Mouse (Mus musculus): ENCODE results near the gene Olfr1246. TPM values are rescaled to one million over a fixed set of nuclear protein-coding genes. Genes with fewer than 3 reads are reported as not detected.

Olfr1246 gene
- polyA plus RNA-seq, 1 experiment = not detected

DNA sequence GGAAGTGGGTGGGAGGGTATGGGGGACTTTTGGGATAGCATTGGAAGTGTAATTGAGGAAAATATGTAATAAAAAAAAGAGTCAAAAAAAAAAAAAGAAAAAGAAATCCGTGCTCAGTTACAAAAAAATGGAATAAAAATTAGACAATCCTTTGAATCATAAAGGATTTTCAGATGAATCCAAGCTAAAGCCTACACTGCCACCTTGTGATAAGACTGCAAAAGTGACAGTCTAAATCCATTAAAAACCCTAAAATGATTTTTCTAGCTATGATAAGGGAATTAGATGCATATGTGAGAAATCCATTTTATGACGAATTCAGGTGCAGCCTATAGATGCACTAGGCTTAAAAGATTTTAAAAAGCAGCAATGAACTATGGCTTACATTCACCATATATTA lies 48.4 kb downstream of the Olfr1246 start:
- no peak overlapping the region for H3K9ac ChIP-seq (ENCODE audit: low read depth, poor library complexity, severe bottlenecking)
- H3K27me3 ChIP-seq (ENCODE audit: control insufficient read depth, insufficient read depth, low read length, poor library complexity, severe bottlenecking) = no peaks in the 10 kb centered on the region
- no peak overlapping the region for H3K27ac ChIP-seq (ENCODE audit: insufficient read depth, low read length)
- TF ChIP-seq CTCF (IDR thresholded peaks at IDR 0.05; ENCODE audit: low read depth, low read length) (no peak), EP300 (IDR thresholded peaks at IDR 0.05; ENCODE audit: insufficient read depth, low read depth, low read length) (no peak), POLR2A (IDR thresholded peaks at IDR 0.05; ENCODE audit: insufficient read depth, low read length) (no peak)
- H3K9me3 ChIP-seq (replicated peaks; ENCODE audit: control insufficient read depth, insufficient read depth, low read length, poor library complexity, severe bottlenecking) = no peaks in the 10 kb centered on the region
- no peaks in the 10 kb centered on the region for H3K4me1 ChIP-seq (ENCODE audit: control insufficient read depth, insufficient read depth, low read length)
- H3K36me3 ChIP-seq (ENCODE audit: control insufficient read depth, insufficient read depth, low read length, poor library complexity, severe bottlenecking) = no peaks in the 10 kb centered on the region
- no peak overlapping the region for H3K4me3 ChIP-seq (ENCODE audit: low read depth, low read length)

DNA sequence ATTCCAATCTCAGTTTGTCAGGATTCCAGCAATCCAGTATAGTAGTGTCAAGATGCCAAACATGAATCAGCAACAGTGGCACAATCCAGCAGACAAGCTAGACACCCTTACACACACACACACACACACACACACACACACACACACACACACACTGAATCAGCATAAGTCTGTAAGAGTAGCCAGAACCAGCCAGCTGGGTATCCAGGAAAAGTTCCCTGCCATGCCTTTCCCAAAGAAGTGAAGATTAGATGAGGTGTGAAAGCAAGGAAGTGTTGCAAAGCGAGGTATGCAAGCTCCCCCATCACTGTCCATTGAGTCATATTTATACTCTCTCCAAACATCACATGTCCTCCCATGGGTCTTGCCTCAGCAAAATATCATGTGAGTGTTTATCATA lies 53.0 kb downstream of the Olfr1246 start:
- Histone ChIP-seq H3K9ac (ENCODE audit: low read depth, poor library complexity, severe bottlenecking) (no peak overlapping the region), H3K27ac (ENCODE audit: insufficient read depth, low read length) (no peak overlapping the region), H3K9me3 (replicated peaks; ENCODE audit: control insufficient read depth, insufficient read depth, low read length, poor library complexity, severe bottlenecking) (no peaks in the 10 kb centered on the region), H3K27me3 (ENCODE audit: control insufficient read depth, insufficient read depth, low read length, poor library complexity, severe bottlenecking) (no peaks in the 10 kb centered on the region), H3K36me3 (ENCODE audit: control insufficient read depth, insufficient read depth, low read length, poor library complexity, severe bottlenecking) (no peaks in the 10 kb centered on the region), H3K4me3 (ENCODE audit: low read depth, low read length) (no peak overlapping the region), H3K4me1 (ENCODE audit: control insufficient read depth, insufficient read depth, low read length) (no peaks in the 10 kb centered on the region)
- TF ChIP-seq POLR2A (IDR thresholded peaks at IDR 0.05; ENCODE audit: insufficient read depth, low read length) (no peak), EP300 (IDR thresholded peaks at IDR 0.05; ENCODE audit: insufficient read depth, low read depth, low read length) (no peak), CTCF (IDR thresholded peaks at IDR 0.05; ENCODE audit: low read depth, low read length) (no peak)

Other genes starting within 250 kb of the Olfr1246 start
- gene Olfr1234, start 228.3 kb downstream of the Olfr1246 start, polyA plus RNA-seq (2011; ENCODE audit: insufficient read depth, insufficient read length, low read depth, missing spikeins) = not detected in 2 replicates
- not detected in 2 replicates for gene Olfr1238, start 183.5 kb downstream of the Olfr1246 start, polyA plus RNA-seq (2011; ENCODE audit: insufficient read depth, insufficient read length, low read depth, missing spikeins)
- not detected in 2 replicates for gene Olfr1239, start 172.8 kb downstream of the Olfr1246 start, polyA plus RNA-seq (2011; ENCODE audit: insufficient read depth, insufficient read length, low read depth, missing spikeins)
- not detected in 2 replicates for gene Olfr1240, start 150.2 kb downstream of the Olfr1246 start, polyA plus RNA-seq (2011; ENCODE audit: insufficient read depth, insufficient read length, low read depth, missing spikeins)
- gene Olfr1241, start 106.0 kb downstream of the Olfr1246 start, polyA plus RNA-seq (2011; ENCODE audit: insufficient read depth, insufficient read length, low read depth, missing spikeins) = not detected in 2 replicates
- not detected in 2 replicates for gene Olfr1242, start 94.8 kb downstream of the Olfr1246 start, polyA plus RNA-seq (2011; ENCODE audit: insufficient read depth, insufficient read length, low read depth, missing spikeins)
- gene Olfr1243, start 61.7 kb downstream of the Olfr1246 start, polyA plus RNA-seq (2011; ENCODE audit: insufficient read depth, insufficient read length, low read depth, missing spikeins) = not detected in 2 replicates
- not detected in 2 replicates for gene Olfr1245, start 14.7 kb downstream of the Olfr1246 start, polyA plus RNA-seq (2011; ENCODE audit: insufficient read depth, insufficient read length, low read depth, missing spikeins)
- not detected in 2 replicates for gene Olfr1247, start 21.0 kb upstream of the Olfr1246 start, polyA plus RNA-seq (2011; ENCODE audit: insufficient read depth, insufficient read length, low read depth, missing spikeins)
- not detected in 2 replicates for gene Olfr1248, start 25.1 kb upstream of the Olfr1246 start, polyA plus RNA-seq (2011; ENCODE audit: insufficient read depth, insufficient read length, low read depth, missing spikeins)
- not detected in 2 replicates for gene Olfr1249, start 41.8 kb upstream of the Olfr1246 start, polyA plus RNA-seq (2011; ENCODE audit: insufficient read depth, insufficient read length, low read depth, missing spikeins)
- not detected in 2 replicates for gene Olfr1250, start 68.3 kb upstream of the Olfr1246 start, polyA plus RNA-seq (2011; ENCODE audit: insufficient read depth, insufficient read length, low read depth, missing spikeins)
- not detected in 2 replicates for gene Olfr1251, start 78.8 kb upstream of the Olfr1246 start, polyA plus RNA-seq (2011; ENCODE audit: insufficient read depth, insufficient read length, low read depth, missing spikeins)
- not detected in 2 replicates for gene Olfr1252, start 131.9 kb upstream of the Olfr1246 start, polyA plus RNA-seq (2011; ENCODE audit: insufficient read depth, insufficient read length, low read depth, missing spikeins)
- not detected in 2 replicates for gene Olfr1253, start 163.9 kb upstream of the Olfr1246 start, polyA plus RNA-seq (2011; ENCODE audit: insufficient read depth, insufficient read length, low read depth, missing spikeins)
- gene Olfr1254, start 200.5 kb upstream of the Olfr1246 start, polyA plus RNA-seq (2011; ENCODE audit: insufficient read depth, insufficient read length, low read depth, missing spikeins) = not detected in 2 replicates
- not detected in 2 replicates for gene Olfr1255, start 218.9 kb upstream of the Olfr1246 start, polyA plus RNA-seq (2011; ENCODE audit: insufficient read depth, insufficient read length, low read depth, missing spikeins)
- gene Olfr1256, start 248.4 kb upstream of the Olfr1246 start, polyA plus RNA-seq (2011; ENCODE audit: insufficient read depth, insufficient read length, low read depth, missing spikeins) = not detected in 2 replicates

Measured in ES-Bruce4 (cell line).